Mouse (Mus musculus) intestine, embryonic 15.5 days (tissue): ENCODE results near the gene Gm525. TPM values are rescaled to one million over a fixed set of nuclear protein-coding genes. Genes with fewer than 3 reads are reported as not detected.
A peak's percentile ranks its signal among the peaks of the same experiment; 100 is the strongest.
"Not testable (repeated sequence)": the region's sequence is repeated elsewhere in the genome, so short reads cannot be mapped to it uniquely, and the experiment has no call there.

Experiments
- ATAC-seq: fragments of 200-750 bp; cut with Nextera tagmentation; 2 replicates; pipeline ENCODE4 v1.8.0; 2017; ENCODE audit warnings: moderate TSS enrichment, moderate library complexity
- H3K27ac ChIP-seq: fragments of 300-500 bp; sonication (generic); 2 replicates; pipeline ENCODE4 v1.5.1; 2015; ENCODE audit warnings: mild to moderate bottlenecking, inconsistent platforms
- H3K27me3 ChIP-seq: fragments of 300-500 bp; sonication (generic); replicated peaks from 2 replicates; pipeline ENCODE4 v1.6.1; 2015; ENCODE audit warnings: inconsistent platforms
- H3K36me3 ChIP-seq: fragments of 300-500 bp; sonication (generic); 2 replicates; pipeline ENCODE4 v1.6.1; 2015; ENCODE audit warnings: inconsistent platforms
- H3K4me1 ChIP-seq: fragments of 300-500 bp; sonication (generic); replicated peaks from 2 replicates; pipeline ENCODE4 v1.6.1; 2015; ENCODE audit warnings: inconsistent platforms
- H3K4me2 ChIP-seq: fragments of 300-500 bp; sonication (generic); replicated peaks from 2 replicates; pipeline ENCODE4 v1.6.1; 2015; ENCODE audit warnings: mild to moderate bottlenecking, inconsistent platforms
- H3K4me3 ChIP-seq: fragments of 300-500 bp; sonication (generic); replicated peaks from 2 replicates; pipeline ENCODE4 v1.5.1; 2015; ENCODE audit warnings: inconsistent platforms
- H3K9ac ChIP-seq: fragments of 300-500 bp; sonication (generic); 2 replicates; pipeline ENCODE4 v1.6.1; 2015; ENCODE audit warnings: inconsistent platforms
- H3K9me3 ChIP-seq: fragments of 300-500 bp; sonication (generic); 2 replicates; pipeline ENCODE4 v1.6.1; 2016; ENCODE audit warnings: inconsistent platforms
- WGBS: fragments of 180-500 bp; shearing (Covaris S2); methylation state at CpG from one replicate; pipeline ENCODE4 v1.1.7; 2015; 5-methylcytosine and 5-hydroxymethylcytosine counted together
- polyA plus RNA-seq: library from polyadenylated mRNA; unstranded; fragments of >200 nt; fragmentation: Nextera tagmentation; extraction: Ambion mirVana; gene quantifications from 2 replicates; pipeline ENCODE4 v1.2.1, GENCODE M21; 2015

Gene Gm525
- polyA plus RNA-seq = 1.1 and 1.8 TPM in 2 replicates

DNA sequence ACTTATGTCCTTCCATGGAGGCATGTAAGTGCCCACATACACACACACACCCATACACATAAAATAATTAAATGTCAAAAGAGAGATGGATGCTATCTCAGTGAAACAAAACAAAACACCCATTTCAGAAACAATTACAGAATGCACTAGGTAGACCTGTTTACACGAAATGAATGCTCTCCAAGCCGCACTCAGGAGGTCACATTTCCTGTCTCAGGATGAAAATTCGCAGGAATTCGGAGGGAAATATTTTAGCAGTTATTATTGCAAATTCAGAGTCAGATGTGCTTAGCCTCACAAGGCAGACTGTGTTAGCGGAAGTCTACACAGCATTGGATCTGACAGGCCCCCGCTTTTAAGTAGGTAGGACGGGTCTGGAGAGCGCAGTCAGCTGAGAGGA, at the start of gene Gm525:
Gene Gm525 (plus strand): TSS at position 301 of the 400 bp plus-strand sequence.
- Histone ChIP-seq H3K36me3 (no peaks in the 10 kb centered on the region), H3K4me2 (no peak within 1 kb of the TSS), H3K27ac (no peak within 1 kb of the TSS), H3K4me3 (no peak within 1 kb of the TSS), H3K9me3 (no peaks in the 10 kb centered on the region), H3K27me3 (no peaks in the 10 kb centered on the region), H3K4me1 (no peaks in the 10 kb centered on the region), H3K9ac (no peak within 1 kb of the TSS)
- whole genome bisulfite sequencing = 67% methylated on average over 8 of the region's 8 CpGs
- ATAC-seq = no peak

DNA sequence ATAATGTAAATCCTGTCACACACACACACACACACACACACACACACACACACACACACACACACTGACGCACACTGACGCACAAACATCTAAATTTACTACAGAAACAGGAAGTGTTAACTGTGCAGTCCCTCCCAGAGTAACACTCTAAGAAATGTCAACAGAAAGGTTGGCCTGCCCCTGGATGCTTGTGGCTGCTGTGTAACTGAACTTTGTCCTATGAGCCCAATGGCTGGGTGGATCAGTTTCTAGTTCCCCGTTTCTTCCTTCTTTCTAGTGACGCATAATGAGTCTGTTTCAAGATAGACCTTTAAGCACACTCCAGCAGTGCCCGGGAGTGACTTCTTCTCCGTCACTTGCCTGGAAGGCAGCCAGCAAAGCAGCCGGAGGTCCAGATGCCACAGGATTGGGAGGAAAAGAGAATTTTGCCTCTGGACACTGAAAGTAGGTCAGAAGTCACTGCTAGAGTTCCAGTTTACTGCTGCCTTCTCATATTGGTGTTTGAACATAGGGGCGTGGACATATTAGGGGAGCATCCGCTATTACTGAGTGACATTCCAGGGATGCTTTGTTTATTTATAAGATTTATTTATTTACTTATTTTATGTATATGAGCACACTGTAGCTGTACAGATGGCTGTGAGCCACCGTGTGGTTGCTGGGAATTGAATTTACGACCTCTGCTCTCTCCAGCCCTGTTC, 49.3 kb upstream of the Gm525 start:
- Histone ChIP-seq H3K36me3 (no peaks in the 10 kb centered on the region), H3K9ac (no peak overlapping the region), H3K4me1 (peaks cover 38% of the 10 kb centered on the region), H3K4me3 (no peak overlapping the region), H3K27ac (peak overlapping the region; percentile 79), H3K9me3 (no peaks in the 10 kb centered on the region), H3K27me3 (no peaks in the 10 kb centered on the region), H3K4me2 (peak overlapping the region; percentile 35)
- 21% methylated on average over 11 of the region's 11 CpGs for WGBS
- peak; percentile 76 for ATAC-seq

DNA sequence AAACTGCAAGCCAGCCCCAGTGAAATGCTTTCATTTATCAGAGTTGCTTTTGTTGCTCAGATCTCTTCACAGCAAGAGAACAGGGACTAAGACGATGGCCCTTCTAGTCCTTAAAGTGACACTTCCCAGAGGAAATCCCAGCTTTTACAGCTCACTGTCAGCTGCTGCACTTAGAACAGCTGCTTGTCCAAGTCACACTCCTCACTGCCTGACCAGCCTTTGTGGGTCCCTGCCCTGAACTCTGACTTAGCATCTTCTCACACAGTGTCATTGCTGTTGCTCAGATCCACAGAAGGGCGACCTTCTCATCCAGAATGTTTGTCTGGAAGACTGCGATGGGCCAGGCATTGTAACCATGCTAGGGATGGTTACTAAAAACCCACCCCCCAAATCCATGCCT, 48.0 kb upstream of the Gm525 start:
- no peak overlapping the region for H3K4me3 ChIP-seq
- no peaks in the 10 kb centered on the region for H3K9me3 ChIP-seq
- no peak overlapping the region for H3K4me2 ChIP-seq
- H3K36me3 ChIP-seq = no peaks in the 10 kb centered on the region
- H3K9ac ChIP-seq = no peak overlapping the region
- H3K4me1 ChIP-seq = peaks cover 38% of the 10 kb centered on the region
- no peak overlapping the region for H3K27ac ChIP-seq
- 75% methylated on average over 3 of the region's 3 CpGs for WGBS
- no peaks in the 10 kb centered on the region for H3K27me3 ChIP-seq
- ATAC-seq = no peak

DNA sequence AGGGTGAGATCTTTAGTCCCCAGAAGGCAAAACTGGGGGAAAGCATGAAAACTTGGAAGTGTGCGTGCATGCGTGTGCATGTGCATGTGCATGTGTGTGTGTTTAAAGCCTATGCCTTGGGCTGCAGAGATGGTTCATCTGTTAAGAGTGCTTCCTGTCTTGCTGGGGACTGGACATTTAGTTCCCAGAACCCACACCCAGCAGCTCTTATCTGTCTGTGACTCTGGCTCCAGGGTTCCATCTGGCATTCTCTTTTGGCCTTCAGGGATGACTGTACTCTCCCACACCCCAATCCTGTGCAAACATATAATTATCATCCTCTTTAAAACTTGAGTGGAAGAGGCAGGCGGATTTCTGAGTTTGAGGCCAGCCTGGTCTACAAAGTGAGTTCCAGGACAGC, 47.5 kb upstream of the Gm525 start:
- WGBS = 90% methylated on average over 3 of the region's 3 CpGs
- no peak for ATAC-seq
- H3K27ac ChIP-seq = no peak overlapping the region

DNA sequence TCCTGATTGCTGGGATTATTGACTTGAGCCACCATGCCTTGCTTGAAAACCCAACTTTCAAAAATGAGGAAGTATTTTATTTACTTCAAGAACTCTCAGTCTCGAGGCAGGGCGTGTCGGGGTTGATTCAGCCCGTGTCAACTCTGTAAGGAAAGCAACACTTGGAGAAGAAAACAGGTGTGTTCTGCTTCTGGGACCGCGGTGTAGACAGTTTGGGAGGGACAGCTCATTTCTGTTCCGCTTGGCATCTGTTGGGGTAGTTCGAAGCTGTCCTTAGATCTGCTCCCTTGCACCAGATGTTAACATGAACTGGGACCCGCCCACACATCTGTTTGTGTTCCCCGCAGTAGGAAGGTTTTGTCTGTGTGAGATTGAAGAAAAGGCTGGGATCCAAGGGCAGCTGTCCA, 45.7 kb upstream of the Gm525 start:
- Histone ChIP-seq H3K4me3 (no peak overlapping the region), H3K9me3 (no peaks in the 10 kb centered on the region), H3K4me2 (no peak overlapping the region), H3K4me1 (peaks cover 23% of the 10 kb centered on the region), H3K9ac (no peak overlapping the region), H3K27me3 (no peaks in the 10 kb centered on the region), H3K36me3 (no peaks in the 10 kb centered on the region), H3K27ac (no peak overlapping the region)
- WGBS = 57% methylated on average over 10 of the region's 10 CpGs
- peak; percentile 3; the same call in 1 of the 2 replicates for ATAC-seq

More for the DNA sequence above, 47.5 kb upstream of the Gm525 start:
- Histone ChIP-seq H3K9me3 (no peaks in the 10 kb centered on the region), H3K4me2 (no peak overlapping the region), H3K27me3 (no peaks in the 10 kb centered on the region), H3K36me3 (no peaks in the 10 kb centered on the region), H3K9ac (no peak overlapping the region), H3K4me3 (no peak overlapping the region), H3K4me1 (peaks cover 33% of the 10 kb centered on the region)

DNA sequence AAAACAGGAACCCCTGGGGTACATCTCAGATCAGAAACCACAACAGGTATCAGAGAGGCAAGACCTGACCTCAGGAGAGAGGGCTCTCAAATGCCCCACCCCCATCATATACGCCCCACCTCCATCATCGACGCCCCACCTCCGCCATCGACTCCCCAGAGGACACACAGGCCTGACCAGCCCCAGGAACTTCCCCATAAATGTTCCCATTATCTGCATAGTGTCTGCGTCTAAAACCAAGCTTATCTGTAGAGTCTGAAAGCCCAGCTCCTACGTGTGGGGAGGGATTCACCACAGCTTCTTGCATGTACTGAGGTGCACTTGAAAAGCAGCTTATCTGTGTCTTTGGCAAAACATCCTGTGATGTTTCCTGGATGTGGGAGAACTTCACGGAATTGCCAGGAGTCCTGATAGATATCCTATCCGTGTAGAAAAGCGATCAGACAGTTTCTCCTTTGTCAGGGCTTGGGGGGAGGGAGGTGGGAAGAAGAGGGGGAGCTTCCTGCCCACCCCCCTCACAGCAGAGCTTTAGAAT, 44.7 kb upstream of the Gm525 start:
- H3K9ac ChIP-seq = no peak overlapping the region
- WGBS = 37% methylated on average over 10 of the region's 10 CpGs
- no peaks in the 10 kb centered on the region for H3K27me3 ChIP-seq
- H3K4me2 ChIP-seq = no peak overlapping the region
- 0 out of 2 replicates have a peak overlapping the region, but pooled peaks have one; percentile 22 for H3K27ac ChIP-seq
- 0 out of 2 replicates have a peak, but pooled peaks have one; percentile 24 for ATAC-seq
- H3K4me1 ChIP-seq = peaks cover 20% of the 10 kb centered on the region
- no peaks in the 10 kb centered on the region for H3K36me3 ChIP-seq
- H3K9me3 ChIP-seq = no peaks in the 10 kb centered on the region
- no peak overlapping the region for H3K4me3 ChIP-seq

DNA sequence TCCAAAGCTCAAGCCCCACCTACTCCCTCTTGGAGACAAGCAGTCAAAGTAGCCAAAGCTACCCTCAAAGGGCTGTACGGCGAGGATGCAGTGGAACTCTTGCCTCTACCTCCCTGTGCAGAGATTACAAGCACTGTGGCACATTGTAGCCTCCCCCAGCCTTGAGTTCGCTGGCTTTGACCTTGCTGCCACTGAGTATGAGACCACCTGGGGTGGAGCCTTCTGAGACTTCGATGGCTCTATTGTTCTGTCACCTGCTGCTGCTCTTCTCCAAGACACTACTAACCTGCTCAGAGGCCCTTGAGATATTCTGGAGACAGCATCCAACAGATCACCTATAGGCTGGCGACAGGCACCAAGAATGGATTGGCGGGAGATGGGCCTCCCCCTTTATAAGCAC, 43.1 kb upstream of the Gm525 start:
- Histone ChIP-seq H3K4me2 (no peak overlapping the region), H3K27me3 (no peaks in the 10 kb centered on the region), H3K4me1 (peaks cover 11% of the 10 kb centered on the region), H3K27ac (no peak overlapping the region), H3K9ac (no peak overlapping the region), H3K36me3 (no peaks in the 10 kb centered on the region), H3K4me3 (no peak overlapping the region), H3K9me3 (no peaks in the 10 kb centered on the region)
- ATAC-seq = no peak
- 87% methylated on average over 6 of the region's 6 CpGs for WGBS

DNA sequence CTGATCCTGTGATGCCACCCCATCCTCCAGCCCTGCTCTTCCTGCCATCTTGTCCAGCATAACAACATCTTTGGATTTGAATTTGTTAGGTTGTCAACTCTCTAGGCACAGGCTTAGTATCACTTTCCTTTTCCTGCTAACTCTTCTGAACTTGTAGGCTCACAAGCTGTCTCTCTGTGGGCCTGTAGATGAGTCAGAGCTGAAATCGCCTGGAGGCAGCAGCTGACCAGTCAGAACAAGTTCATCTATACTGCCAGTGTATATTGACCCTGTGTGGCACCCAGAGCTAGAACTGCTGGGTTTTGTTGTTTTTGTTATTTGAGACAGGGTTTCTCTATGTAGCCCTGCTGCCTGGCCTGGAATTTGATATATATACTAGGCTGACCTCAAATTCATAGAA, 42.5 kb upstream of the Gm525 start:
- Histone ChIP-seq H3K4me3 (no peak overlapping the region), H3K9ac (no peak overlapping the region), H3K27me3 (no peaks in the 10 kb centered on the region), H3K4me2 (no peak overlapping the region), H3K27ac (no peak overlapping the region), H3K4me1 (peaks cover 11% of the 10 kb centered on the region), H3K36me3 (no peaks in the 10 kb centered on the region), H3K9me3 (no peaks in the 10 kb centered on the region)
- WGBS = 77% methylated on average over 1 of the region's 1 CpGs
- ATAC-seq = no peak

DNA sequence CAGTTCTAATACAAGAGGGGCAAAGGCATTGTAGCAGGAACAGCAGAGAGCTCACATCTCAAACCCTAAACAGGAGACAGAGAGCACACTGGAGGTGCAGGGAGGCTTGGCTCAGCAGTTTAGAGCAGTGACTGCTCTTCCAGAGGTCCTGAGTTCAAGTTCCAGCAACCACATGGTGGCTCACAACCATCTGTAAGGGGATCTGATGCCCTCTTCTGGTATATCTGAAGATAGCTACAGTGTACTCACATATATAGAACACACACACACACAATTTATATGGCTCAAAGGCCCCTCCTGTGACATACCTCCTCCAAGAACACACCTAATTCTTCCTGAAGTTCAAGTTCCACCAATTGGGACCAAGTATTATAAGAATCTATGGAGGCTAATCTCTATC, 39.0 kb upstream of the Gm525 start:
- no peak overlapping the region for H3K9ac ChIP-seq

DNA sequence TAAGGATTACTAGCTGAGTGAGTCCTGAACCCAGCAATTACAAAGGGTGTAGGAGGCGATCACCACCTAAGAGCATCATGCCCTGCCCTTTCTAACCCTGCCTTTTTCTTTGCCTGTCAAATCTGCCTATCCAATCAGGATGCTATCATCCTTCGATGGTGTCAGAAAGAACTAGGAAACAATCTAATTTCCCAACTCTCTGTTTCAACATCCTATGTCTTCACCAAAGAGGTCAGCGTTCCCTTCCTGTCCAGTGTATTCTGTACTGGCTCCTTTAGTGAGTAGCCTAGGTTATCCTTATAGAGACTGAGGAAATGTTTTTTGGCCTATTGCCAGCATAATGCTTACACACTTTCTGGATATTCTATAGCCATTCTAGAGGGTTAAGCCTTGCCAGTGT, 38.1 kb upstream of the Gm525 start:
- Histone ChIP-seq H3K27ac (no peak overlapping the region), H3K4me2 (no peak overlapping the region), H3K36me3 (0 out of 2 replicates have a peak, but pooled peaks cover 3% of the 10 kb centered on the region), H3K4me1 (no peaks in the 10 kb centered on the region), H3K27me3 (no peaks in the 10 kb centered on the region), H3K9me3 (no peaks in the 10 kb centered on the region), H3K9ac (no peak overlapping the region), H3K4me3 (no peak overlapping the region)
- WGBS = 88% methylated on average over 3 of the region's 3 CpGs
- ATAC-seq = no peak

More for the DNA sequence above, 39.0 kb upstream of the Gm525 start:
- H3K27ac ChIP-seq = no peak overlapping the region
- H3K4me3 ChIP-seq = no peak overlapping the region
- no peaks in the 10 kb centered on the region for H3K36me3 ChIP-seq
- no peak for ATAC-seq
- H3K4me1 ChIP-seq = no peaks in the 10 kb centered on the region
- H3K27me3 ChIP-seq = no peaks in the 10 kb centered on the region
- no peak overlapping the region for H3K4me2 ChIP-seq
- no peaks in the 10 kb centered on the region for H3K9me3 ChIP-seq

DNA sequence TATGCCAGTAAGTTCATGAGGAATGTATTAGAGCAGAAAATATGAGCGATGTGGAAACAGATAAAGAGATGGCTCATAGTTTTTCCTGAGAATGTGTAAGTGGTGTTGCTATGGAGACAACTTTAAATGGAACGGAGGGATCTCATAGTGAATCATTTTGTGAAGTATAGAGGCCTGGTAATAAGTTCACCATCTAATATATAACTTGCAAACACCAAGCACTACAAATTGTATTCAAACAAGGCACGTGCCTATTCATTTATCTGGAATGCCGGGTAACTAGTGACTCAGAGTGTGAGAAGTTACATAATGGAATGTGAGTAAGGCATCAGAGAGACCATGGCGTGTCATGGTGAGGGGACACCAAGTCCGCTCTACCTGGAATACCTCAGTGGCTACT, 35.1 kb upstream of the Gm525 start:
- no peak overlapping the region for H3K4me3 ChIP-seq
- H3K27me3 ChIP-seq = no peaks in the 10 kb centered on the region
- no peak overlapping the region for H3K9ac ChIP-seq
- 91% methylated on average over 6 of the region's 6 CpGs for WGBS
- peaks cover 3% of the 10 kb centered on the region; the same call in 1 of the 2 replicates for H3K36me3 ChIP-seq
- no peak overlapping the region for H3K4me2 ChIP-seq
- H3K4me1 ChIP-seq = no peaks in the 10 kb centered on the region
- no peaks in the 10 kb centered on the region for H3K9me3 ChIP-seq
- ATAC-seq = no peak
- H3K27ac ChIP-seq = no peak overlapping the region

DNA sequence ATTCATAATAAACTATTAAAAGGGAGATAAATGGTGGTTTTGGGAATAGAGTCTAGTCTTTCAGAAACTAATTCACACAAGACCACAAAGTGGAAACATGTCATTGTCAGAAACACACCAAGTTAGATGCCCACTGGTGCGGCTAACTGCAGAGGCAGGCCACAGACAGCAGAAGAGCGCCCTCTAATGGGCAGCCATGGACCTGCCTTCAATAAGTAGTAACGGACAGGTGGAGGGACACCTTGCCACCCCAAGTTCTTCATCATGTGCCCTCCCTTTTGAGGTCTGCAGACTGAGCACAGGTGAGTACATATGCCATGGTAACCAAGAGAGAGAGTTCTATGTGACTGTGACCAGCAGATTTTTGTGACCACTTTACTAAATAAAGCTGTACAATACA, 34.3 kb upstream of the Gm525 start:
- no peak for ATAC-seq
- no peak overlapping the region for H3K9ac ChIP-seq
- no peaks in the 10 kb centered on the region for H3K4me1 ChIP-seq
- no peak overlapping the region for H3K4me3 ChIP-seq
- H3K4me2 ChIP-seq = no peak overlapping the region
- no peaks in the 10 kb centered on the region for H3K9me3 ChIP-seq
- peaks cover 3% of the 10 kb centered on the region for H3K36me3 ChIP-seq
- no peaks in the 10 kb centered on the region for H3K27me3 ChIP-seq
- 19% methylated on average over 3 of the region's 3 CpGs for WGBS
- no peak overlapping the region for H3K27ac ChIP-seq

DNA sequence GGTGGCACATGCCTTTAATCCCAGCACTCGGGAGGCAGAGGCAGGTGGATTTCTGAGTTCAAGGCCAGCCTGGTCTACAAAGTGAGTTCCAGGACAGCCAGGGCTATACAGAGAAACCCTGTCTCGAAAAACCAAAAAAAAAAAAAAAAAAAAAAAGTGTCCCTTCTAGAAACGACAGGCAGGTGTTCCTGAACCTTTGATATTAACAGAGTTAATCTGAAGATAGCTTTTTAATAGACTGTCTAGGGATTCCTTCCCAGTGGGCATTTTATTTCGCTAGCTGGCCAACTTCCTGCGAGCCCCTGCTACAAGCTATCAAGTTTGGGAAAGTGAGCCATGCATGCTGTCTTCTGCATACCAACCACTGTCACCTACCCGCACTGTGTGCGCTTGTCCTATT, 32.6 kb upstream of the Gm525 start:
- not testable (repeated sequence) for ATAC-seq, H3K27ac ChIP-seq, H3K4me2 ChIP-seq, H3K9me3 ChIP-seq, H3K4me3 ChIP-seq, H3K4me1 ChIP-seq, H3K27me3 ChIP-seq, H3K9ac ChIP-seq
- WGBS = 89% methylated on average over 6 of the region's 7 CpGs
- H3K36me3 ChIP-seq = peaks cover 15% of the 10 kb centered on the region
